8 mouse cellular contexts compared by ENCODE assay signal in the genomic region with DNA sequence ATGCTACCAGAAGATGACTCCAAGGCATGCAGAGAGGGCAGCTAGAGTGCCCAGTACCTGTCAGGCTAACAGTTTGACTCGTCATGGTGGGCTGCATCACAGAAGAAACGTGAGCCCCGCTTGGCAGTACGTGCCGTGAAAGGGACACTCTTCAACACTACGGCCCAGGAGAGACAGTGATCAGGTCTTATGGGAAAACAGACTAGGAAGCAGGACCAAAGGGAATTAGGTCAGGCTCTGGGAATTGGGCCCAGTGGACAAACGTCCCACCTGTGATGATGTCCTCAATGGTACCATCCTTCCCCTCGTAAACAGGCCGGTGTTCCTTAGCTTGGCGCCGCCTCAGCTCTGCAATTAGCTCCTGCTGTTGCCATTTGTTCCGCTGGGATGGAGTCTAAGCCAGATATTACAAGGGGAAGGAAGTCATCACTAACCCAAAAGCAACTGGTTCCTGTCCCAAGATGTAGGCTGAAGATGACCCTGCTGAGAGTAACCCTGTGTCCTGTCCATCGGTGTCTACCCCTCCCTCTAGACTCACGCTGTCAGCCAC. TPM values are rescaled to one million over a fixed set of nuclear protein-coding genes. Genes with fewer than 3 reads are reported as not detected.
DNase-seq lines count a peak whose midpoint lies in the region; ATAC-seq and TF ChIP-seq lines count a peak whose summit lies in the region.
"Had no signal": no experiment of that assay in that cellular context is flagged by ENCODE, and none has a peak within 500 bp of the region (broad histone marks: within the 10 kb centered on the region; RNA-seq: fewer than 3 reads in every experiment).

No protein-coding gene starts in this region.

- H3K27me3 ChIP-seq in kidney, adult 2 months (replicated peaks; ENCODE audit: control insufficient read depth, insufficient read depth, low read length), result no peaks in the 10 kb centered on the region
- no peaks in the 10 kb centered on the region for H3K27me3 ChIP-seq in limb, embryonic 11.5 days (ENCODE audit: control insufficient read depth, insufficient read depth, low read length)
- no peaks in the 10 kb centered on the region for H3K27me3 ChIP-seq in midbrain, postnatal 0 days (ENCODE audit: insufficient read depth, low read length)
- H3K27me3 ChIP-seq: liver, embryonic 13.5 days had no signal

- no peak overlapping the region for H3K4me3 ChIP-seq in kidney, adult 2 months (ENCODE audit: insufficient read depth, low read depth, low read length)
- H3K4me3 ChIP-seq in limb, embryonic 11.5 days (ENCODE audit: low read depth, low read length), result no peak overlapping the region
- H3K4me3 ChIP-seq in midbrain, postnatal 0 days (ENCODE audit: low read depth, low read length), result no peak overlapping the region
- H3K4me3 ChIP-seq: liver, embryonic 13.5 days had no signal

- 64% methylated on average over 14 of the region's 14 CpGs for WGBS in kidney, adult 2 months
- 85% methylated on average over 14 of the region's 14 CpGs for WGBS in limb, embryonic 11.5 days
- WGBS in midbrain, postnatal 0 days, result 90% methylated on average over 14 of the region's 14 CpGs

- H3K4me1 ChIP-seq in kidney, adult 2 months (ENCODE audit: control insufficient read depth, insufficient read depth, low read length), result no peaks in the 10 kb centered on the region
- no peaks in the 10 kb centered on the region for H3K4me1 ChIP-seq in limb, embryonic 11.5 days (ENCODE audit: control insufficient read depth, insufficient read depth, low read length)
- no peaks in the 10 kb centered on the region for H3K4me1 ChIP-seq in midbrain, postnatal 0 days (ENCODE audit: insufficient read depth, low read length)

- H3K9me3 ChIP-seq in limb, embryonic 11.5 days (ENCODE audit: control insufficient read depth, low read length), result no peaks in the 10 kb centered on the region
- no peaks in the 10 kb centered on the region for H3K9me3 ChIP-seq in midbrain, postnatal 0 days (ENCODE audit: low read length)
- H3K9me3 ChIP-seq: liver, embryonic 13.5 days had no signal

- no peak for DNase-seq in kidney, adult 2 months
- no peak for DNase-seq in kidney, postnatal 14 days
- peak; percentile 79 for DNase-seq in cerebellum, adult 11-12 months
- DNase-seq in cerebellum, adult 9-11 months, result peak; percentile 81
- no peak for DNase-seq in limb, embryonic 11.5 days (ENCODE audit: low spot score)
- DNase-seq in thymus, postnatal 4 days, result no peak
- no peak for DNase-seq in midbrain, postnatal 0 days (ENCODE audit: low spot score)
- DNase-seq: liver, embryonic 13.5 days had no signal

- TF ChIP-seq POLR2A in kidney, adult 2 months (IDR thresholded peaks at IDR 0.05; ENCODE audit: low read depth, low read length), result no peak

- peak overlapping the region; percentile 82 for H3K27ac ChIP-seq in kidney, adult 2 months (ENCODE audit: insufficient read depth, low read depth, low read length)
- peak overlapping the region; percentile 47; the same call in 1 of the 2 replicates for H3K27ac ChIP-seq in limb, embryonic 11.5 days (replicated peaks; ENCODE audit: low read depth, low read length)
- no peak overlapping the region for H3K27ac ChIP-seq in midbrain, postnatal 0 days (ENCODE audit: low read depth, low read length)
- H3K27ac ChIP-seq: liver, embryonic 13.5 days had no signal

- H3K4me2 ChIP-seq in limb, embryonic 11.5 days (ENCODE audit: low read depth, severe bottlenecking), result no peak overlapping the region
- no peak overlapping the region for H3K4me2 ChIP-seq in midbrain, postnatal 0 days (ENCODE audit: low read depth, low read length, poor library complexity, severe bottlenecking)
- H3K4me2 ChIP-seq: liver, embryonic 13.5 days had no signal

- H3K36me3 ChIP-seq in kidney, adult 2 months (ENCODE audit: control insufficient read depth, insufficient read depth, low read length), result no peaks in the 10 kb centered on the region
- peaks cover 41% of the 10 kb centered on the region for H3K36me3 ChIP-seq in limb, embryonic 11.5 days (ENCODE audit: control insufficient read depth, insufficient read depth, low read length)
- H3K36me3 ChIP-seq in midbrain, postnatal 0 days (ENCODE audit: insufficient read depth, low read length), result peaks cover 73% of the 10 kb centered on the region

- no peak overlapping the region for H3K9ac ChIP-seq in limb, embryonic 11.5 days (ENCODE audit: low read length)
- no peak overlapping the region for H3K9ac ChIP-seq in midbrain, postnatal 0 days (replicated peaks; ENCODE audit: low read length, poor library complexity, severe bottlenecking)
- H3K9ac ChIP-seq: liver, embryonic 13.5 days had no signal

- TF ChIP-seq CTCF in kidney, adult 2 months (conservative IDR thresholded peaks at IDR 0.05; ENCODE audit: insufficient read depth, insufficient read length, low read depth, low read length), result no peak
- no peak for TF ChIP-seq CTCF in midbrain, postnatal 0 days (IDR thresholded peaks at IDR 0.05)

- no peak for ATAC-seq in limb, embryonic 11.5 days (ENCODE audit: insufficient number of reproducible peaks, low FRiP score, low TSS enrichment, low read depth)
- ATAC-seq in midbrain, postnatal 0 days (ENCODE audit: low FRiP score), result no peak

RNA-seq across cellular contexts. Expression of a gene that starts 23.2 kb away (rescaled TPM):
- 0.13 and 0.24 TPM in 2 replicates for polyA plus RNA-seq in kidney, adult 2 months (2012; rRNA removed)
- not detected in 2 replicates for polyA plus RNA-seq in limb, embryonic 11.5 days (2014; fragmentation: Nextera tagmentation; extraction: Ambion mirVana)
- 0.38 and 2.3 TPM in 2 replicates for total RNA-seq in midbrain, postnatal 0 days (2014; rRNA removed)
- 1.4 and 1.6 TPM in 2 replicates for polyA plus RNA-seq in midbrain, postnatal 0 days (2015; fragmentation: Nextera tagmentation; extraction: Ambion mirVana)
- polyA plus RNA-seq: liver, embryonic 13.5 days had no signal

RNA-seq across cellular contexts. Expression of a gene that starts 24.0 kb away (rescaled TPM):
- polyA plus RNA-seq in kidney, adult 2 months (2012; rRNA removed), result 48.0 and 59.4 TPM in 2 replicates
- polyA plus RNA-seq in limb, embryonic 11.5 days (2014; fragmentation: Nextera tagmentation; extraction: Ambion mirVana), result 51.9 and 57.3 TPM in 2 replicates
- total RNA-seq in midbrain, postnatal 0 days (2014; rRNA removed), result 95.5 and 97.9 TPM in 2 replicates
- 99.6 and 107 TPM in 2 replicates for polyA plus RNA-seq in midbrain, postnatal 0 days (2015; fragmentation: Nextera tagmentation; extraction: Ambion mirVana)

RNA-seq across cellular contexts. Expression of a gene that starts 51.3 kb away (rescaled TPM):
- polyA plus RNA-seq in kidney, adult 2 months (2012; rRNA removed), result 26.8 and 26.9 TPM in 2 replicates
- 26.8 and 31.7 TPM in 2 replicates for polyA plus RNA-seq in limb, embryonic 11.5 days (2014; fragmentation: Nextera tagmentation; extraction: Ambion mirVana)
- 13.5 and 15.5 TPM in 2 replicates for total RNA-seq in midbrain, postnatal 0 days (2014; rRNA removed)
- polyA plus RNA-seq in midbrain, postnatal 0 days (2015; fragmentation: Nextera tagmentation; extraction: Ambion mirVana), result 8.5 and 9.8 TPM in 2 replicates

Comparison
In these comparisons a context has a peak if more than half of its experiments do, and no peak if none do; other contexts are left out.
1. DNase-seq: peak in cerebellum, adult 11-12 months (single experiment) and cerebellum, adult 9-11 months (single experiment); none in kidney, adult 2 months (single experiment), kidney, postnatal 14 days (single experiment), limb, embryonic 11.5 days (single experiment), thymus, postnatal 4 days (single experiment) and midbrain, postnatal 0 days (single experiment).